Comparison of ENCODE assay signal across 9 mouse cellular contexts in the genomic region with DNA sequence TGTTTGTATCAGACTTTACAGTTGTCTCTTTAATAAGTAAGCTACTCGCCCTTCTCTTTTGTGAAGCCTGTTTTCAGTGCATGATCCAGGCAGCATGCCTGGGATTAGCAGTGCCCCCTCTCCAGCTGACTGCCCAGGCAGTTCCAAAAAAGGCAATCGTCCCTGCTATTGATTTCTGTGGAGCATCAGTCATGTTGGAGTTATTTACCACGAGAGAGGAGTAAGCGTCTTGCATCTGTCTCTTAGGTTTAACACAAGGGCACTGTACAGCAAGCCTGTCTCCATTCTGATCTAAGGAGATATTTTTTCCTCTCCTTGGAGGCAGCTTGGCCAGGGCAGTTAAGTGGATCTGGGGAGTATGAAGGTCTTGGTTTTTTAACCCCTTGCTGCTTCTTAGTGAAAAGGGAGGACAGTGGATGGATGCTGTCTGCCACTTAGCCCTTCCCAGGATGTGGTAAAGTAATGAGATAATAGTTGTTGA.
DNase-seq lines count a peak whose midpoint lies in the region; ATAC-seq and TF ChIP-seq lines count a peak whose summit lies in the region.
"Had no signal": no experiment of that assay in that cellular context is flagged by ENCODE, and none has a peak within 500 bp of the region (broad histone marks: within the 10 kb centered on the region; RNA-seq: fewer than 3 reads in every experiment).

No protein-coding gene starts in this region.

- no peak overlapping the region for H3K4me2 ChIP-seq in hindbrain, embryonic 16.5 days (ENCODE audit: low read length)
- no peak overlapping the region for H3K4me2 ChIP-seq in hindbrain, embryonic 12.5 days (replicated peaks)
- no peak overlapping the region for H3K4me2 ChIP-seq in limb, embryonic 14.5 days (replicated peaks; ENCODE audit: low read depth, low read length, severe bottlenecking)
- H3K4me2 ChIP-seq: lung, embryonic 14.5 days had no signal

- H3K27ac ChIP-seq in hindbrain, embryonic 16.5 days (ENCODE audit: low read depth, low read length): no peak overlapping the region
- H3K27ac ChIP-seq in hindbrain, embryonic 12.5 days: no peak overlapping the region
- H3K27ac ChIP-seq in limb, embryonic 14.5 days (replicated peaks; ENCODE audit: low read depth, low read length): no peak overlapping the region

- TF ChIP-seq POLR2A in limb, embryonic 14.5 days (IDR thresholded peaks at IDR 0.05; ENCODE audit: borderline replicate concordance, extremely low read depth, insufficient read depth, insufficient read length): no peak
- no peak for TF ChIP-seq POLR2A in lung, adult 2 months (IDR thresholded peaks at IDR 0.05; ENCODE audit: borderline replicate concordance, extremely low read depth, low read depth, low read length)

- no peak overlapping the region for H3K9ac ChIP-seq in hindbrain, embryonic 16.5 days (ENCODE audit: low read depth, low read length)
- no peak overlapping the region for H3K9ac ChIP-seq in hindbrain, embryonic 12.5 days
- no peak overlapping the region for H3K9ac ChIP-seq in limb, embryonic 14.5 days (ENCODE audit: low read depth, low read length, severe bottlenecking)
- H3K9ac ChIP-seq: lung, embryonic 14.5 days had no signal

- no peaks in the 10 kb centered on the region for H3K36me3 ChIP-seq in hindbrain, embryonic 16.5 days (ENCODE audit: control insufficient read depth, insufficient read depth, low read length)
- no peaks in the 10 kb centered on the region for H3K36me3 ChIP-seq in hindbrain, embryonic 12.5 days
- no peaks in the 10 kb centered on the region for H3K36me3 ChIP-seq in limb, embryonic 14.5 days (ENCODE audit: control insufficient read depth, insufficient read depth, low read length)

- no peaks in the 10 kb centered on the region for H3K27me3 ChIP-seq in hindbrain, embryonic 16.5 days (replicated peaks; ENCODE audit: control insufficient read depth, insufficient read depth, low read length)
- no peaks in the 10 kb centered on the region for H3K27me3 ChIP-seq in hindbrain, embryonic 12.5 days
- H3K27me3 ChIP-seq in limb, embryonic 14.5 days (ENCODE audit: control insufficient read depth, insufficient read depth, low read length): no peaks in the 10 kb centered on the region

- DNase-seq in CD4-positive helper T cell, adult 2 months (ENCODE audit: low read depth, low spot score): peak; percentile 78
- DNase-seq in Muller cell, postnatal 12 days (ENCODE audit: inconsistent ontology term): peak; percentile 73
- peak; percentile 26 for DNase-seq in limb, embryonic 14.5 days (ENCODE audit: low spot score)
- DNase-seq in right cerebral cortex, adult 18-20 months: no peak
- DNase-seq in lung, adult 2 months: no peak
- no peak for DNase-seq in right cerebral cortex, postnatal 36 days (ENCODE audit: low spot score in 2 of 2)
- DNase-seq: lung, embryonic 14.5 days had no signal

- ATAC-seq in hindbrain, embryonic 16.5 days: 0 out of 2 replicates have a peak, but pooled peaks have one; percentile 22
- no peak for ATAC-seq in hindbrain, embryonic 12.5 days (ENCODE audit: low FRiP score)
- ATAC-seq in limb, embryonic 14.5 days (ENCODE audit: low FRiP score, low read depth): no peak

- no peaks in the 10 kb centered on the region for H3K9me3 ChIP-seq in hindbrain, embryonic 16.5 days (ENCODE audit: control insufficient read depth, low read length)
- no peaks in the 10 kb centered on the region for H3K9me3 ChIP-seq in hindbrain, embryonic 12.5 days (replicated peaks)
- H3K9me3 ChIP-seq in limb, embryonic 14.5 days (ENCODE audit: control insufficient read depth, low read length): no peaks in the 10 kb centered on the region

- peaks cover 13% of the 10 kb centered on the region for H3K4me1 ChIP-seq in hindbrain, embryonic 16.5 days (ENCODE audit: control insufficient read depth, insufficient read depth, low read depth, low read length)
- peaks cover 28% of the 10 kb centered on the region for H3K4me1 ChIP-seq in hindbrain, embryonic 12.5 days
- no peaks in the 10 kb centered on the region for H3K4me1 ChIP-seq in limb, embryonic 14.5 days (ENCODE audit: control insufficient read depth, insufficient read depth, low read length)
- peaks cover 18% of the 10 kb centered on the region for H3K4me1 ChIP-seq in lung, adult 2 months (ENCODE audit: control insufficient read depth, insufficient read depth, low read length)

- H3K4me3 ChIP-seq in hindbrain, embryonic 16.5 days (ENCODE audit: low read length): no peak overlapping the region
- no peak overlapping the region for H3K4me3 ChIP-seq in hindbrain, embryonic 12.5 days
- H3K4me3 ChIP-seq in limb, embryonic 14.5 days (replicated peaks; ENCODE audit: low read length): no peak overlapping the region
- no peak overlapping the region for H3K4me3 ChIP-seq in lung, adult 2 months (replicated peaks; ENCODE audit: extremely low read depth, low read depth, low read length)

- no peak for TF ChIP-seq CTCF in lung, adult 2 months (IDR thresholded peaks at IDR 0.05; ENCODE audit: insufficient read depth, low read length)

- WGBS in hindbrain, embryonic 16.5 days: 19% methylated on average over 4 of the region's 4 CpGs
- 38% methylated on average over 4 of the region's 4 CpGs for WGBS in hindbrain, embryonic 12.5 days
- WGBS in limb, embryonic 14.5 days: 33% methylated on average over 4 of the region's 4 CpGs
- WGBS in lung, adult 2 months: 40% methylated on average over 4 of the region's 4 CpGs

Comparison
In these comparisons a context has a peak if more than half of its experiments do, and no peak if none do; other contexts are left out.
1. DNase-seq: peak in CD4-positive helper T cell, adult 2 months (single experiment), Muller cell, postnatal 12 days (single experiment) and limb, embryonic 14.5 days (single experiment); none in right cerebral cortex, adult 18-20 months (single experiment), lung, adult 2 months (single experiment) and right cerebral cortex, postnatal 36 days (0 of 2).